Mouse (Mus musculus) ES-E14 (cell line): Measurements from ENCODE around the gene Ehmt1.

Experiments used
- CHD2 ChIP-seq: IDR thresholded peaks from 2 replicates; pipeline ENCODE4 v1.6.1; 2014; ENCODE audit warnings: mild to moderate bottlenecking, low read depth, low read length, inconsistent platforms
- MAFK ChIP-seq: IDR thresholded peaks from 2 replicates; pipeline ENCODE4 v1.6.1; 2014; ENCODE audit warnings: mild to moderate bottlenecking, low read depth, low read length, inconsistent platforms; ENCODE audit not compliant: insufficient read depth
- ZC3H11A ChIP-seq: IDR thresholded peaks from 2 replicates; pipeline ENCODE4 v1.6.1; 2012; ENCODE audit warnings: low read depth, mild to moderate bottlenecking, inconsistent platforms, low read length, borderline replicate concordance
- ZNF384 ChIP-seq: IDR thresholded peaks from 2 replicates; pipeline ENCODE4 v1.6.1; 2012; ENCODE audit warnings: low read depth, low read length, inconsistent platforms

DNA sequence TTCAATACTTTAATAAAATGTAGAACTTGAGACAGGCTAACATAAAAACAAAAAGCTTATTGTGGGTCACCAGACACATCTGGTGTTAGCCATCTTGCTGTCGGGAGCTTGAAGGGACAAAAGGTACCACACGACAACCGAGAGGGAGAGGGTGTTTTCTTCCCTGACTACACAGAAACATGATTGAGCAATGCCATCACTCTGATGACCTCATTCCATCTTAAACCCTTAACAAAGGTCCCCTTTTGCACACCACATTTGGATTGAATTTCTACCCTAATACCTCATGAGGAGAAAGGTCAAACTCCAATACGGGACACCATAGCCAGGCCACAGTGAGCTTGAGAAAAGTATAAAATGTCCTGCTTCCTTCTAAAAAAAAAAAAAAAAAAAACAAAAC is 132.2 kb downstream of the Ehmt1 start:
- TF ChIP-seq MAFK: no peak
- no peak for TF ChIP-seq CHD2
- TF ChIP-seq ZNF384: no peak
- no peak for TF ChIP-seq ZC3H11A
